Mouse (Mus musculus) limb, embryonic 13.5 days (tissue): ENCODE results near the gene Vps13d. TPM values are rescaled to one million over a fixed set of nuclear protein-coding genes. Genes with fewer than 3 reads are reported as not detected.

Source experiments
- ATAC-seq: fragments of 200-750 bp; cut with Nextera tagmentation; 2 replicates; pipeline ENCODE4 v1.8.0; 2017; ENCODE audit warnings: low read depth, moderate number of reproducible peaks, moderate TSS enrichment; ENCODE audit not compliant: low FRiP score
- H3K27ac ChIP-seq: fragments of 300-500 bp; sonication (generic); 2 replicates; pipeline ENCODE4 v1.5.1; 2015; ENCODE audit warnings: inconsistent platforms, mild to moderate bottlenecking, moderate library complexity
- H3K27me3 ChIP-seq: fragments of 300-500 bp; sonication (generic); 2 replicates; pipeline ENCODE4 v1.6.1; 2015; ENCODE audit warnings: mild to moderate bottlenecking, inconsistent platforms
- H3K36me3 ChIP-seq: fragments of 300-500 bp; sonication (generic); 2 replicates; pipeline ENCODE4 v1.6.1; 2015; ENCODE audit warnings: inconsistent platforms, mild to moderate bottlenecking, moderate library complexity
- H3K4me1 ChIP-seq: fragments of 300-500 bp; sonication (generic); 2 replicates; pipeline ENCODE4 v1.6.1; 2015; ENCODE audit warnings: inconsistent platforms
- H3K4me2 ChIP-seq: fragments of 300-500 bp; sonication (generic); replicated peaks from 2 replicates; pipeline ENCODE4 v1.6.1; 2015; ENCODE audit warnings: inconsistent platforms, mild to moderate bottlenecking, moderate library complexity
- H3K4me3 ChIP-seq: fragments of 300-500 bp; sonication (generic); 2 replicates; pipeline ENCODE4 v1.5.1; 2015; ENCODE audit warnings: moderate library complexity, mild to moderate bottlenecking, inconsistent platforms
- H3K9ac ChIP-seq: fragments of 300-500 bp; sonication (generic); 2 replicates; pipeline ENCODE4 v1.6.1; 2015; ENCODE audit warnings: mild to moderate bottlenecking, inconsistent platforms
- H3K9me3 ChIP-seq: fragments of 300-500 bp; sonication (generic); 2 replicates; pipeline ENCODE4 v1.6.1; 2016; ENCODE audit warnings: inconsistent platforms
- WGBS: fragments of 180-500 bp; shearing (Covaris S2); methylation state at CpG from one replicate; pipeline ENCODE4 v1.1.7; 2015; 5-methylcytosine and 5-hydroxymethylcytosine counted together
- polyA plus RNA-seq: library from polyadenylated mRNA; unstranded; fragments of >200 nt; fragmentation: Nextera tagmentation; extraction: Ambion mirVana; gene quantifications from 2 replicates; pipeline ENCODE4 v1.2.1, GENCODE M21; 2015

The Vps13d gene
- polyA plus RNA-seq, 1 experiment from 2014 or later = 13.1 TPM

GRCm38 (mm10) chr4:145222064-145222463 is 27.3 kb upstream of the Vps13d start:
- Histone ChIP-seq H3K9ac (no peak overlapping the region), H3K36me3 (no peaks in the 10 kb centered on the region), H3K27me3 (no peaks in the 10 kb centered on the region), H3K27ac (no peak overlapping the region), H3K9me3 (no peaks in the 10 kb centered on the region), H3K4me3 (no peak overlapping the region), H3K4me1 (0 out of 2 replicates have a peak, but pooled peaks cover 4% of the 10 kb centered on the region), H3K4me2 (no peak overlapping the region)
- ATAC-seq = no peak
- WGBS = 74% methylated on average over 8 of the region's 8 CpGs

GRCm38 (mm10) chr4:145221379-145221778 is 26.6 kb upstream of the Vps13d start:
- WGBS = 44% methylated on average over 2 of the region's 2 CpGs
- Histone ChIP-seq H3K27me3 (no peaks in the 10 kb centered on the region), H3K9ac (no peak overlapping the region), H3K4me2 (no peak overlapping the region), H3K4me1 (0 out of 2 replicates have a peak, but pooled peaks cover 4% of the 10 kb centered on the region), H3K4me3 (no peak overlapping the region), H3K36me3 (no peaks in the 10 kb centered on the region), H3K27ac (no peak overlapping the region), H3K9me3 (no peaks in the 10 kb centered on the region)
- ATAC-seq = no peak

GRCm38 (mm10) chr4:145220001-145220400 is 25.2 kb upstream of the Vps13d start:
- no peak overlapping the region for H3K4me2 ChIP-seq
- no peak overlapping the region for H3K4me3 ChIP-seq
- ATAC-seq = no peak
- no peaks in the 10 kb centered on the region for H3K27me3 ChIP-seq
- H3K4me1 ChIP-seq = peaks cover 9% of the 10 kb centered on the region
- H3K27ac ChIP-seq = no peak overlapping the region
- no peak overlapping the region for H3K9ac ChIP-seq
- 71% methylated on average over 1 of the region's 1 CpGs for WGBS
- H3K9me3 ChIP-seq = no peaks in the 10 kb centered on the region
- no peaks in the 10 kb centered on the region for H3K36me3 ChIP-seq

- no peak for ATAC-seq
- H3K36me3 ChIP-seq = no peaks in the 10 kb centered on the region
- no peak overlapping the region for H3K27ac ChIP-seq
- peaks cover 15% of the 10 kb centered on the region for H3K4me1 ChIP-seq
- no peaks in the 10 kb centered on the region for H3K9me3 ChIP-seq
- no peak overlapping the region for H3K4me3 ChIP-seq
- WGBS = 67% methylated on average over 15 of the region's 15 CpGs
- no peak overlapping the region for H3K4me2 ChIP-seq
- no peak overlapping the region for H3K9ac ChIP-seq
- no peaks in the 10 kb centered on the region for H3K27me3 ChIP-seq
Measured at GRCm38 (mm10) chr4:145219240-145219985, 24.6 kb upstream of the Vps13d start.

GRCm38 (mm10) chr4:145217837-145218236 is 23.0 kb upstream of the Vps13d start:
- Histone ChIP-seq H3K27me3 (no peaks in the 10 kb centered on the region), H3K9me3 (no peaks in the 10 kb centered on the region), H3K27ac (no peak overlapping the region), H3K4me3 (no peak overlapping the region), H3K4me1 (peaks cover 15% of the 10 kb centered on the region), H3K9ac (no peak overlapping the region), H3K36me3 (no peaks in the 10 kb centered on the region), H3K4me2 (no peak overlapping the region)
- WGBS = 83% methylated on average over 5 of the region's 5 CpGs
- ATAC-seq = no peak

- WGBS = 80% methylated on average over 6 of the region's 6 CpGs
- H3K4me2 ChIP-seq = no peak overlapping the region
- no peak overlapping the region for H3K27ac ChIP-seq
- peaks cover 15% of the 10 kb centered on the region for H3K4me1 ChIP-seq
- no peak for ATAC-seq
- H3K9me3 ChIP-seq = no peaks in the 10 kb centered on the region
- H3K36me3 ChIP-seq = no peaks in the 10 kb centered on the region
- H3K4me3 ChIP-seq = no peak overlapping the region
- no peak overlapping the region for H3K9ac ChIP-seq
- no peaks in the 10 kb centered on the region for H3K27me3 ChIP-seq
Measured at GRCm38 (mm10) chr4:145217046-145217445, 22.2 kb upstream of the Vps13d start.

- no peak overlapping the region for H3K9ac ChIP-seq
- H3K27me3 ChIP-seq = no peaks in the 10 kb centered on the region
- 85% methylated on average over 2 of the region's 2 CpGs for WGBS
- no peak overlapping the region for H3K4me3 ChIP-seq
- H3K9me3 ChIP-seq = no peaks in the 10 kb centered on the region
- H3K4me1 ChIP-seq = peaks cover 11% of the 10 kb centered on the region
- no peaks in the 10 kb centered on the region for H3K36me3 ChIP-seq
- H3K27ac ChIP-seq = no peak overlapping the region
- ATAC-seq = no peak
- H3K4me2 ChIP-seq = no peak overlapping the region
Measured at GRCm38 (mm10) chr4:145215396-145215795, 20.6 kb upstream of the Vps13d start.

- no peaks in the 10 kb centered on the region for H3K9me3 ChIP-seq
- peak; percentile 62 for ATAC-seq
Measured at GRCm38 (mm10) chr4:145214786-145215174, 20.0 kb upstream of the Vps13d start.

GRCm38 (mm10) chr4:145213999-145214785 is 19.4 kb upstream of the Vps13d start:
- Histone ChIP-seq H3K4me3 (no peak overlapping the region), H3K36me3 (no peaks in the 10 kb centered on the region), H3K9me3 (no peaks in the 10 kb centered on the region), H3K4me2 (no peak overlapping the region), H3K27ac (no peak overlapping the region), H3K9ac (no peak overlapping the region), H3K27me3 (no peaks in the 10 kb centered on the region), H3K4me1 (peaks cover 17% of the 10 kb centered on the region)
- ATAC-seq = peak; percentile 89
- WGBS = 37% methylated on average over 8 of the region's 8 CpGs

More at GRCm38 (mm10) chr4:145214786-145215174, 20.0 kb upstream of the Vps13d start:
- 45% methylated on average over 6 of the region's 6 CpGs for WGBS
- Histone ChIP-seq H3K27ac (no peak overlapping the region), H3K4me3 (no peak overlapping the region), H3K36me3 (no peaks in the 10 kb centered on the region), H3K4me1 (peaks cover 12% of the 10 kb centered on the region), H3K27me3 (no peaks in the 10 kb centered on the region), H3K4me2 (no peak overlapping the region), H3K9ac (no peak overlapping the region)

GRCm38 (mm10) chr4:145211076-145211475 is 16.3 kb upstream of the Vps13d start:
- no peak overlapping the region for H3K4me3 ChIP-seq
- H3K4me1 ChIP-seq = peaks cover 20% of the 10 kb centered on the region
- no peaks in the 10 kb centered on the region for H3K36me3 ChIP-seq
- H3K4me2 ChIP-seq = no peak overlapping the region
- ATAC-seq = no peak
- no peak overlapping the region for H3K27ac ChIP-seq
- no peak overlapping the region for H3K9ac ChIP-seq
- no peaks in the 10 kb centered on the region for H3K27me3 ChIP-seq
- H3K9me3 ChIP-seq = no peaks in the 10 kb centered on the region
- whole genome bisulfite sequencing = 70% methylated on average over 2 of the region's 2 CpGs

- no peaks in the 10 kb centered on the region for H3K9me3 ChIP-seq
- no peaks in the 10 kb centered on the region for H3K36me3 ChIP-seq
- H3K27ac ChIP-seq = no peak overlapping the region
- H3K4me2 ChIP-seq = no peak overlapping the region
- H3K27me3 ChIP-seq = no peaks in the 10 kb centered on the region
- no peak overlapping the region for H3K4me3 ChIP-seq
- 93% methylated on average over 5 of the region's 5 CpGs for WGBS
- no peak for ATAC-seq
- peaks cover 20% of the 10 kb centered on the region for H3K4me1 ChIP-seq
- H3K9ac ChIP-seq = no peak overlapping the region
Measured at GRCm38 (mm10) chr4:145210564-145210963, 15.8 kb upstream of the Vps13d start.

GRCm38 (mm10) chr4:145209690-145210088 is 14.9 kb upstream of the Vps13d start:
- Histone ChIP-seq H3K4me2 (no peak overlapping the region), H3K27ac (no peak overlapping the region), H3K9ac (no peak overlapping the region), H3K4me1 (peaks cover 12% of the 10 kb centered on the region), H3K36me3 (no peaks in the 10 kb centered on the region), H3K27me3 (no peaks in the 10 kb centered on the region), H3K9me3 (no peaks in the 10 kb centered on the region), H3K4me3 (no peak overlapping the region)
- 26% methylated on average over 5 of the region's 5 CpGs for WGBS
- ATAC-seq = no peak
